Mouse (Mus musculus) T-helper 2 cell (primary cell): ENCODE results near the gene Shisal2a.

ENCODE experiments used
- in situ Hi-C: fragments of 300-600 bp; cut with MboI, MseI; formaldehyde crosslinking; loops from one replicate; pipeline ENCODE4 v1.15.1; 2025; ENCODE audit warnings: high pct_unique_total_duplicates

The Shisal2a gene

GRCm38 (mm10) chr4:108383183-108383714 is at the start of gene Shisal2a:
Shisal2a (minus strand) TSS chr4:108383349.
- in situ Hi-C loops: no loop called here

- in situ Hi-C loops: no loop called here
Observed at GRCm38 (mm10) chr4:108431561-108431936, 48.4 kb upstream of the Shisal2a start.

GRCm38 (mm10) chr4:108430656-108431560 is 47.8 kb upstream of the Shisal2a start:
- in situ Hi-C loops: no loop called here

GRCm38 (mm10) chr4:108428341-108428721 is 45.2 kb upstream of the Shisal2a start:
- in situ Hi-C loops: no loop called here

- in situ Hi-C loops: no loop called here
Observed at GRCm38 (mm10) chr4:108427719-108428340, 44.7 kb upstream of the Shisal2a start.

- in situ Hi-C loops: no loop called here
Observed at GRCm38 (mm10) chr4:108424587-108424986, 41.4 kb upstream of the Shisal2a start.

- in situ Hi-C loops: no loop called here
Observed at GRCm38 (mm10) chr4:108407621-108408020, 24.5 kb upstream of the Shisal2a start.

- in situ Hi-C loops: no loop called here
Observed at GRCm38 (mm10) chr4:108406861-108407401, 23.8 kb upstream of the Shisal2a start, which contains the start of gene Gpx7. Gpx7 (minus strand) TSS chr4:108406961.

- in situ Hi-C loops: no loop called here
Observed at GRCm38 (mm10) chr4:108406138-108406860, 23.1 kb upstream of the Shisal2a start.

- in situ Hi-C loops: no loop called here
Observed at GRCm38 (mm10) chr4:108405766-108406137, 22.6 kb upstream of the Shisal2a start.

GRCm38 (mm10) chr4:108403861-108404635 is 20.9 kb upstream of the Shisal2a start:
- in situ Hi-C loops: no loop called here

GRCm38 (mm10) chr4:108400395-108400794 is 17.2 kb upstream of the Shisal2a start:
- in situ Hi-C loops: no loop called here

GRCm38 (mm10) chr4:108394236-108394635 is 11.1 kb upstream of the Shisal2a start:
- in situ Hi-C loops: no loop called here

GRCm38 (mm10) chr4:108392558-108392957 is 9.4 kb upstream of the Shisal2a start:
- in situ Hi-C loops: no loop called here

- in situ Hi-C loops: no loop called here
Observed at GRCm38 (mm10) chr4:108391124-108391523, 8.0 kb upstream of the Shisal2a start.

- in situ Hi-C loops: no loop called here
Observed at GRCm38 (mm10) chr4:108388741-108389140, 5.6 kb upstream of the Shisal2a start.

- in situ Hi-C loops: no loop called here
Observed at GRCm38 (mm10) chr4:108387681-108388253, 4.6 kb upstream of the Shisal2a start.

GRCm38 (mm10) chr4:108387106-108387505 is 4.0 kb upstream of the Shisal2a start:
- in situ Hi-C loops: no loop called here

GRCm38 (mm10) chr4:108386087-108386486 is 2.9 kb upstream of the Shisal2a start:
- in situ Hi-C loops: no loop called here

GRCm38 (mm10) chr4:108380146-108380545 is 3.0 kb downstream of the Shisal2a start:
- in situ Hi-C loops: no loop called here

GRCm38 (mm10) chr4:108379476-108379875 is 3.7 kb downstream of the Shisal2a start:
- in situ Hi-C loops: no loop called here
